Mouse (Mus musculus) MEL (cell line): ENCODE measurements around the gene Bola3. TPM values are rescaled to one million over a fixed set of nuclear protein-coding genes. Genes with fewer than 3 reads are reported as not detected.

Experiments used
- DNase-seq: peaks from one replicate; pipeline ENCODE4 v3.0.0; 2011; ENCODE audit warnings: low read depth, low spot score
- H3K27ac ChIP-seq: 2 replicates; pipeline ENCODE4 v1.5.1; 2012; ENCODE audit warnings: low read depth, mild to moderate bottlenecking, control low read depth, low read length, moderate library complexity; ENCODE audit not compliant: control insufficient read depth
- H3K27me3 ChIP-seq, 2 experiments: fragments of 150-350 bp in 1 of 2; sonication (generic) in 1 of 2; 2 replicates each; pipeline ENCODE4 v1.6.1; 2012; ENCODE audit warnings: low read length in 2 of 2, mild to moderate bottlenecking in 2 of 2, improper control_type of control experiment in 1 of 2, moderate library complexity in 1 of 2; ENCODE audit not compliant: insufficient read depth in 2 of 2, control insufficient read depth in 1 of 2
- H3K36me3 ChIP-seq, 2 experiments: 2 replicates each; pipeline ENCODE4 v1.6.1; 2012 to 2014; ENCODE audit warnings: low read length in 2 of 2, improper control_type of control experiment in 1 of 2, inconsistent platforms in 1 of 2, mild to moderate bottlenecking in 1 of 2; ENCODE audit not compliant: insufficient read depth in 2 of 2, control insufficient read depth in 1 of 2
- H3K4me1 ChIP-seq, 2 experiments: fragments of 150-350 bp in 1 of 2; sonication (generic) in 1 of 2; 2 replicates each; pipeline ENCODE4 v1.6.1; 2012; ENCODE audit warnings: low read length in 2 of 2, improper control_type of control experiment in 1 of 2, mild to moderate bottlenecking in 1 of 2; ENCODE audit not compliant: insufficient read depth in 2 of 2, control insufficient read depth in 1 of 2
- H3K4me3 ChIP-seq, 2 experiments: fragments of 150-350 bp in 1 of 2; sonication (generic) in 1 of 2; 2 replicates each; pipeline ENCODE4 v1.5.1; 2012; ENCODE audit warnings: low read depth in 2 of 2, low read length in 2 of 2, mild to moderate bottlenecking in 2 of 2, moderate library complexity in 2 of 2, control low read depth in 1 of 2, improper control_type of control experiment in 1 of 2; ENCODE audit not compliant: control insufficient read depth in 1 of 2, insufficient read depth in 1 of 2
- H3K79me2 ChIP-seq: 2 replicates; pipeline ENCODE4 v1.6.1; 2012; ENCODE audit warnings: mild to moderate bottlenecking, low read length, moderate library complexity; ENCODE audit not compliant: control insufficient read depth, poor library complexity, insufficient read depth
- H3K9ac ChIP-seq: 2 replicates; pipeline ENCODE4 v1.6.1; 2012; ENCODE audit warnings: low read depth, mild to moderate bottlenecking, control low read depth, low read length, moderate library complexity; ENCODE audit not compliant: control insufficient read depth, poor library complexity, severe bottlenecking
- H3K9me3 ChIP-seq: fragments of 150-350 bp; sonication (generic); replicated peaks from 2 replicates; pipeline ENCODE4 v1.6.1; 2012; ENCODE audit warnings: mild to moderate bottlenecking, low read length, improper control_type of control experiment, moderate library complexity; ENCODE audit not compliant: insufficient read depth
- BHLHE40 ChIP-seq: IDR thresholded peaks from 2 replicates; pipeline ENCODE4 v1.6.1; 2012; ENCODE audit warnings: low read depth, mild to moderate bottlenecking, inconsistent platforms, low read length, improper control_type of control experiment, borderline replicate concordance
- CHD1 ChIP-seq: IDR thresholded peaks from 2 replicates; pipeline ENCODE4 v1.6.1; 2012; ENCODE audit warnings: low read depth, mild to moderate bottlenecking, inconsistent platforms, low read length, improper control_type of control experiment
- CHD2 ChIP-seq: IDR thresholded peaks from 2 replicates; pipeline ENCODE4 v1.6.1; 2011; ENCODE audit warnings: low read length, improper control_type of control experiment
- CTCF ChIP-seq, 3 experiments: IDR thresholded peaks in 2 of 3; conservative IDR thresholded peaks in 1 of 3; 2 replicates each; pipeline ENCODE4 v1.5.1; 2011 to 2012; ENCODE audit warnings: low read length in 3 of 3, low read depth in 2 of 3, mild to moderate bottlenecking in 2 of 3, improper control_type of control experiment in 1 of 3, inconsistent platforms in 1 of 3, mixed read lengths in 1 of 3, moderate library complexity in 1 of 3; ENCODE audit not compliant: control insufficient read depth in 1 of 3, insufficient read depth in 1 of 3, poor library complexity in 1 of 3, severe bottlenecking in 1 of 3
- ELF1 ChIP-seq: IDR thresholded peaks from 2 replicates; pipeline ENCODE4 v1.6.1; 2014; ENCODE audit warnings: low read depth, mild to moderate bottlenecking, inconsistent platforms, low read length, improper control_type of control experiment, moderate library complexity
- EP300 ChIP-seq, 2 experiments: IDR thresholded peaks; 2 replicates each; pipeline ENCODE4 v1.6.1; 2011; ENCODE audit warnings: improper control_type of control experiment in 2 of 2, low read length in 2 of 2, low read depth in 1 of 2, mild to moderate bottlenecking in 1 of 2
- ETS1 ChIP-seq: IDR thresholded peaks from 2 replicates; pipeline ENCODE4 v1.6.1; 2012; ENCODE audit warnings: low read depth, mild to moderate bottlenecking, inconsistent platforms, low read length, improper control_type of control experiment, moderate library complexity
- GABPA ChIP-seq: IDR thresholded peaks from 2 replicates; pipeline ENCODE4 v1.6.1; 2012; ENCODE audit warnings: low read depth, mild to moderate bottlenecking, inconsistent platforms, low read length, improper control_type of control experiment, moderate library complexity
- GATA1 ChIP-seq: IDR thresholded peaks from 2 replicates; pipeline ENCODE4 v1.6.1; 2011; ENCODE audit warnings: low read depth, low read length, improper control_type of control experiment
- HCFC1 ChIP-seq: IDR thresholded peaks from 2 replicates; pipeline ENCODE4 v1.6.1; 2012; ENCODE audit warnings: low read depth, mild to moderate bottlenecking, inconsistent platforms, low read length, improper control_type of control experiment, moderate library complexity
- KAT2A ChIP-seq: conservative IDR thresholded peaks from 2 replicates; pipeline ENCODE4 v1.6.1; 2012; ENCODE audit warnings: low read depth, low read length, improper control_type of control experiment, inconsistent platforms
- MAFK ChIP-seq: IDR thresholded peaks from 2 replicates; pipeline ENCODE4 v1.6.1; 2011; ENCODE audit warnings: low read depth, mild to moderate bottlenecking, low read length, improper control_type of control experiment, borderline replicate concordance
- MAX ChIP-seq: IDR thresholded peaks from 2 replicates; pipeline ENCODE4 v1.6.1; 2011; ENCODE audit warnings: low read length, improper control_type of control experiment
- MAZ ChIP-seq: IDR thresholded peaks from 2 replicates; pipeline ENCODE4 v1.6.1; 2012; ENCODE audit warnings: low read depth, mild to moderate bottlenecking, inconsistent platforms, low read length, improper control_type of control experiment
- MXI1 ChIP-seq: IDR thresholded peaks from 2 replicates; pipeline ENCODE4 v1.6.1; 2011; ENCODE audit warnings: mild to moderate bottlenecking, low read depth, low read length, improper control_type of control experiment
- MYB ChIP-seq: IDR thresholded peaks from 2 replicates; pipeline ENCODE4 v1.6.1; 2011; ENCODE audit warnings: mild to moderate bottlenecking, low read depth, low read length, improper control_type of control experiment
- MYC ChIP-seq: IDR thresholded peaks from 2 replicates; pipeline ENCODE4 v1.6.1; 2011; ENCODE audit warnings: low read depth, mild to moderate bottlenecking, low read length, improper control_type of control experiment, moderate library complexity
- NRF1 ChIP-seq: IDR thresholded peaks from 2 replicates; pipeline ENCODE4 v1.6.1; 2014; ENCODE audit warnings: low read depth, mild to moderate bottlenecking, inconsistent platforms, low read length, improper control_type of control experiment, moderate library complexity; ENCODE audit not compliant: poor library complexity, insufficient read depth, severe bottlenecking
- POLR2A ChIP-seq, 2 experiments: IDR thresholded peaks; 2 replicates each; pipeline ENCODE4 v1.6.1; 2011 to 2012; ENCODE audit warnings: low read length in 2 of 2, mild to moderate bottlenecking in 2 of 2, control low read depth in 1 of 2, improper control_type of control experiment in 1 of 2, low read depth in 1 of 2, moderate library complexity in 1 of 2; ENCODE audit not compliant: control insufficient read depth in 1 of 2, insufficient read depth in 1 of 2, poor library complexity in 1 of 2
- RAD21 ChIP-seq: IDR thresholded peaks from 2 replicates; pipeline ENCODE4 v1.6.1; 2011; ENCODE audit warnings: mild to moderate bottlenecking, low read depth, low read length, improper control_type of control experiment
- RCOR1 ChIP-seq: IDR thresholded peaks from 2 replicates; pipeline ENCODE4 v1.6.1; 2012; ENCODE audit warnings: low read depth, mild to moderate bottlenecking, inconsistent platforms, low read length, improper control_type of control experiment
- SIN3A ChIP-seq: IDR thresholded peaks from 2 replicates; pipeline ENCODE4 v1.6.1; 2012; ENCODE audit warnings: low read length, improper control_type of control experiment, inconsistent platforms
- TAL1 ChIP-seq: IDR thresholded peaks from 2 replicates; pipeline ENCODE4 v1.6.1; 2012; ENCODE audit warnings: mild to moderate bottlenecking, inconsistent platforms, low read length, moderate library complexity, mixed read lengths
- TBP ChIP-seq: IDR thresholded peaks from 2 replicates; pipeline ENCODE4 v1.8.0; 2011; ENCODE audit warnings: low read depth, low read length, improper control_type of control experiment
- TCF12 ChIP-seq: IDR thresholded peaks from 2 replicates; pipeline ENCODE4 v1.6.1; 2014; ENCODE audit warnings: low read depth, mild to moderate bottlenecking, inconsistent platforms, low read length, improper control_type of control experiment, moderate library complexity
- UBTF ChIP-seq: IDR thresholded peaks from 2 replicates; pipeline ENCODE4 v1.6.1; 2012; ENCODE audit warnings: low read depth, mild to moderate bottlenecking, inconsistent platforms, low read length, improper control_type of control experiment, moderate library complexity, borderline replicate concordance; ENCODE audit not compliant: insufficient read depth
- ZKSCAN1 ChIP-seq: IDR thresholded peaks from 2 replicates; pipeline ENCODE4 v1.6.1; 2012; ENCODE audit warnings: low read depth, mild to moderate bottlenecking, inconsistent platforms, low read length, improper control_type of control experiment, moderate library complexity
- ZNF384 ChIP-seq: IDR thresholded peaks from 2 replicates; pipeline ENCODE4 v1.6.1; 2012; ENCODE audit warnings: low read depth, mild to moderate bottlenecking, inconsistent platforms, low read length, improper control_type of control experiment
- polyA plus RNA-seq, 2 experiments: library from polyadenylated mRNA; stranded (reverse) in 1 of 2; unstranded in 1 of 2; fragments of >175 nt in 1 of 2; fragments of >200 nt in 1 of 2; gene quantifications; 2 replicates each; pipeline versions ENCODE4 v1.2.1 to v1.2.4; 2012; ENCODE audit warnings: low replicate concordance in 2 of 2, low read depth in 1 of 2; ENCODE audit not compliant: insufficient read length in 2 of 2, insufficient read depth in 1 of 2, missing spikeins in 1 of 2
- total RNA-seq: library from RNA; depleted of rRNA; stranded (reverse); fragments of 300-350 nt; gene quantifications from 2 replicates; pipeline ENCODE4 v1.2.3, GENCODE M21; 2012

The Bola3 gene
- total and polyA plus RNA-seq, 3 experiments = 55.2 to 211 TPM; not detected in 1

- peaks cover 37% of the 10 kb centered on the region for H3K79me2 ChIP-seq
- no peak for DNase-seq
- 0 out of 4 replicates have a peak overlapping the region, but pooled peaks have one; percentile 8 to 81 for H3K4me3 ChIP-seq
- H3K36me3 ChIP-seq = peaks cover 16 to 21% of the 10 kb centered on the region in 2 experiments
- H3K9me3 ChIP-seq = no peaks in the 10 kb centered on the region
- peak overlapping the region; percentile 92 for H3K9ac ChIP-seq
- peaks cover 4 to 12% of the 10 kb centered on the region in 2 experiments; a peak in 3 of 4 replicates for H3K4me1 ChIP-seq
- no peak overlapping the region; the same call in 1 of the 2 replicates for H3K27ac ChIP-seq
- no peak for TF ChIP-seq UBTF
- no peak for TF ChIP-seq TBP
- TF ChIP-seq MYB = no peak
- no peak for TF ChIP-seq MAFK
- TF ChIP-seq ETS1 = no peak
- no peak for TF ChIP-seq RAD21
- TF ChIP-seq TAL1 = no peak
- no peak for TF ChIP-seq MYC
- TF ChIP-seq BHLHE40 = no peak
- no peak for TF ChIP-seq CHD2
- TF ChIP-seq GABPA = no peak
- no peak for TF ChIP-seq HCFC1
- no peak for TF ChIP-seq CTCF (IDR thresholded peaks at IDR 0.05 in 2 of 3, conservative IDR thresholded peaks at IDR 0.05 in 1 of 3; ENCODE audit: control insufficient read depth in 1 of 3, insufficient read depth in 1 of 3, low read depth in 2 of 3, low read length in 3 of 3, poor library complexity in 1 of 3, severe bottlenecking in 1 of 3)
- TF ChIP-seq MAX = no peak
- TF ChIP-seq ELF1 = no peak
- TF ChIP-seq CHD1 = no peak
- TF ChIP-seq ZNF384 = no peak
- TF ChIP-seq GATA1 = no peak
- no peak for TF ChIP-seq MXI1
- H3K27me3 ChIP-seq = no peaks in the 10 kb centered on the region
These were observed 33.7 kb upstream of the Bola3 start for GRCm38 (mm10) chr6:83315293-83315692.

- peak overlapping the region; percentile 81 to 93 for H3K4me3 ChIP-seq
- H3K36me3 ChIP-seq = peaks cover 15 to 16% of the 10 kb centered on the region in 2 experiments
- peaks cover 4 to 12% of the 10 kb centered on the region in 2 experiments; a peak in 3 of 4 replicates for H3K4me1 ChIP-seq
- 0 out of 2 replicates have a peak, but pooled peaks have one; percentile 31 for TF ChIP-seq KAT2A
- TF ChIP-seq MAZ = peak; percentile 72; the same call in 1 of the 2 replicates
- TF ChIP-seq RCOR1 = peak; percentile 50; the same call in 1 of the 2 replicates
- peak in 1 of 2 experiments; percentile 31; a peak in 1 of 4 replicates for TF ChIP-seq POLR2A (IDR thresholded peaks at IDR 0.05; ENCODE audit: control insufficient read depth in 1 of 2, insufficient read depth in 1 of 2, low read depth in 1 of 2, low read length in 2 of 2, poor library complexity in 1 of 2)
- TF ChIP-seq ZKSCAN1 = no peak; the same call in 1 of the 2 replicates
- TF ChIP-seq NRF1 = no peak
- peak; percentile 90 for TF ChIP-seq MXI1
- TF ChIP-seq SIN3A = peak; percentile 98
- TF ChIP-seq BHLHE40 = peak; percentile 18; the same call in 1 of the 2 replicates
- peak; percentile 71 for TF ChIP-seq MAX
- TF ChIP-seq EP300 (IDR thresholded peaks at IDR 0.05; ENCODE audit: low read depth in 1 of 2, low read length in 2 of 2) = peak in 1 of 2 experiments; percentile 66; a peak in 3 of 4 replicates
- TF ChIP-seq RAD21 = no peak
- 0 out of 2 replicates have a peak, but pooled peaks have one; percentile 27 for TF ChIP-seq ZNF384
- TF ChIP-seq ETS1 = peak; percentile 74
- TF ChIP-seq TCF12 = peak; percentile 60
- TF ChIP-seq GATA1 = peak; percentile 84
- no peak for TF ChIP-seq MYB
- TF ChIP-seq MYC = peak; percentile 74; the same call in 1 of the 2 replicates
- TF ChIP-seq, all 39 proteins: peak for 14
- Histone ChIP-seq H3K27me3 (no peaks in the 10 kb centered on the region), H3K27ac (peak overlapping the region; percentile 91), H3K9ac (peak overlapping the region; percentile 92), H3K79me2 (peaks cover 37% of the 10 kb centered on the region), H3K9me3 (no peaks in the 10 kb centered on the region)
- DNase-seq = peak; percentile 91
These were observed 32.9 kb upstream of the Bola3 start for GRCm38 (mm10) chr6:83316022-83316421.
